Mouse (Mus musculus) hindbrain, embryonic 16.5 days (tissue): ENCODE measurements around the gene Atl2. TPM values are rescaled to one million over a fixed set of nuclear protein-coding genes. Genes with fewer than 3 reads are reported as not detected.

ENCODE experiments used
- ATAC-seq: fragments of 200-750 bp; cut with Nextera tagmentation; 2 replicates; pipeline ENCODE4 v1.8.0; 2017; ENCODE audit warnings: moderate TSS enrichment, moderate library complexity
- H3K27ac ChIP-seq: fragments of 300-500 bp; sonication (generic); 2 replicates; pipeline ENCODE4 v1.5.1; 2014; ENCODE audit warnings: low read depth, mild to moderate bottlenecking, control low read depth, low read length, moderate library complexity
- H3K27me3 ChIP-seq: fragments of 300-500 bp; sonication (generic); replicated peaks from 2 replicates; pipeline ENCODE4 v1.6.1; 2014; ENCODE audit warnings: low read length; ENCODE audit not compliant: control insufficient read depth, insufficient read depth
- H3K36me3 ChIP-seq: fragments of 300-500 bp; sonication (generic); 2 replicates; pipeline ENCODE4 v1.6.1; 2014; ENCODE audit warnings: mild to moderate bottlenecking, low read length, moderate library complexity, mixed read lengths; ENCODE audit not compliant: control insufficient read depth, insufficient read depth
- H3K4me1 ChIP-seq: fragments of 300-500 bp; sonication (generic); 2 replicates; pipeline ENCODE4 v1.6.1; 2014; ENCODE audit warnings: low read depth, low read length; ENCODE audit not compliant: control insufficient read depth, insufficient read depth
- H3K4me2 ChIP-seq: fragments of 300-500 bp; sonication (generic); 2 replicates; pipeline ENCODE4 v1.6.1; 2014; ENCODE audit warnings: mild to moderate bottlenecking, low read length, control low read depth, moderate library complexity
- H3K4me3 ChIP-seq: fragments of 300-500 bp; sonication (generic); 2 replicates; pipeline ENCODE4 v1.5.1; 2014; ENCODE audit warnings: mild to moderate bottlenecking, low read length, control low read depth, moderate library complexity
- H3K9ac ChIP-seq: fragments of 300-500 bp; sonication (generic); 2 replicates; pipeline ENCODE4 v1.6.1; 2014; ENCODE audit warnings: low read depth, mild to moderate bottlenecking, control low read depth, low read length, moderate library complexity
- H3K9me3 ChIP-seq: fragments of 300-500 bp; sonication (generic); 2 replicates; pipeline ENCODE4 v1.6.1; 2014; ENCODE audit warnings: mild to moderate bottlenecking, low read length, moderate library complexity; ENCODE audit not compliant: control insufficient read depth
- WGBS: fragments of 180-500 bp; shearing (Covaris S2); extraction: QIAGEN DNeasy Blood & Tissue Kit; methylation state at CpG from one replicate; pipeline ENCODE4 v1.1.7; 2014; 5-methylcytosine and 5-hydroxymethylcytosine counted together
- polyA plus RNA-seq: library from polyadenylated mRNA; unstranded; fragments of >200 nt; fragmentation: Nextera tagmentation; extraction: Ambion mirVana; gene quantifications from 2 replicates; pipeline ENCODE4 v1.2.1, GENCODE M21; 2015

Atl2 gene
- polyA plus RNA-seq, 1 experiment from 2014 or later, result 39.0 TPM

- ATAC-seq, result no peak
- H3K27ac ChIP-seq, result no peak overlapping the region
- H3K4me3 ChIP-seq, result no peak overlapping the region
- no peaks in the 10 kb centered on the region for H3K27me3 ChIP-seq
- no peaks in the 10 kb centered on the region for H3K36me3 ChIP-seq
- no peak overlapping the region for H3K9ac ChIP-seq
- no peak overlapping the region for H3K4me2 ChIP-seq
- no peaks in the 10 kb centered on the region for H3K9me3 ChIP-seq
- H3K4me1 ChIP-seq, result no peaks in the 10 kb centered on the region
- WGBS, result 95% methylated on average over 11 of the region's 11 CpGs
Observed at GRCm38 (mm10) chr17:79925865-79926421, 30.0 kb upstream of the Atl2 start.

GRCm38 (mm10) chr17:79920355-79920754 is 24.4 kb upstream of the Atl2 start:
- 75% methylated on average over 2 of the region's 2 CpGs for WGBS
- Histone ChIP-seq H3K9ac (no peak overlapping the region), H3K36me3 (no peaks in the 10 kb centered on the region), H3K27me3 (no peaks in the 10 kb centered on the region), H3K4me2 (no peak overlapping the region), H3K4me3 (no peak overlapping the region), H3K27ac (peak overlapping the region; percentile 14; the same call in 1 of the 2 replicates), H3K4me1 (no peaks in the 10 kb centered on the region), H3K9me3 (no peaks in the 10 kb centered on the region)
- ATAC-seq, result peak; percentile 88

- Histone ChIP-seq H3K36me3 (no peaks in the 10 kb centered on the region), H3K9me3 (no peaks in the 10 kb centered on the region), H3K4me2 (no peak overlapping the region), H3K27ac (peak overlapping the region; percentile 9; the same call in 1 of the 2 replicates), H3K4me1 (no peaks in the 10 kb centered on the region), H3K4me3 (no peak overlapping the region), H3K9ac (no peak overlapping the region), H3K27me3 (no peaks in the 10 kb centered on the region)
- peak; percentile 84 for ATAC-seq
- 68% methylated on average over 15 of the region's 15 CpGs for WGBS
Observed at GRCm38 (mm10) chr17:79919566-79920350, 23.8 kb upstream of the Atl2 start.

DNA sequence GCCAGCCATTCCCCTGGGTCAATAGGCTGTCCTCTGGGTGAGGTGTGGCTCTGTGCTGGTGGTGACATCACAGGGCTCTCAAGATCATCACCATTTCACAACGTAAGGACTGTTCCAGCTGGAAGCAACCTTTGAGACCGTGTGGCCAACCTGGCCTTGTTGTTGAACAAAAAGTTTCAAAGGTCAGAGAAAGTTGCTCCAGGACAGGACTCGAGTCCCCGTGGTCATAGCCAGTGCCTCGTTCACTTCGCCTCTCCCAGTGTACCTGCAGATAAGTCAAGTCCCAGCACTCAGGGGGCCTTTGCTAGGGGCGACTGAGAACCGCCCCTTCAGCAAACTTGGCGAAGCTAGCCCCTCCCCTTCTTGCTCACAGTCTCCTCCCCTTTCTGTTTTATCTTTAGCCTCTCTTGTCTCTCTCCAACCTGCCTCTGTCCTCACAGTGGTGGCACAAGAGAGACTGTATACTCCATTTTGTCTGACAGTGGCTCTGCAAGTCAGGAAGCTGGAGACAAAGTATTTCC is 22.6 kb upstream of the Atl2 start:
- Histone ChIP-seq H3K27me3 (no peaks in the 10 kb centered on the region), H3K9ac (no peak overlapping the region), H3K4me1 (no peaks in the 10 kb centered on the region), H3K36me3 (no peaks in the 10 kb centered on the region), H3K27ac (no peak overlapping the region), H3K4me3 (no peak overlapping the region), H3K9me3 (no peaks in the 10 kb centered on the region), H3K4me2 (no peak overlapping the region)
- ATAC-seq, result no peak
- WGBS, result 32% methylated on average over 9 of the region's 9 CpGs

GRCm38 (mm10) chr17:79916996-79917395 is 21.1 kb upstream of the Atl2 start:
- Histone ChIP-seq H3K9ac (no peak overlapping the region), H3K27me3 (no peaks in the 10 kb centered on the region), H3K9me3 (no peaks in the 10 kb centered on the region), H3K4me2 (no peak overlapping the region), H3K36me3 (no peaks in the 10 kb centered on the region), H3K27ac (no peak overlapping the region), H3K4me1 (no peaks in the 10 kb centered on the region), H3K4me3 (no peak overlapping the region)
- 81% methylated on average over 9 of the region's 9 CpGs for WGBS
- no peak for ATAC-seq

DNA sequence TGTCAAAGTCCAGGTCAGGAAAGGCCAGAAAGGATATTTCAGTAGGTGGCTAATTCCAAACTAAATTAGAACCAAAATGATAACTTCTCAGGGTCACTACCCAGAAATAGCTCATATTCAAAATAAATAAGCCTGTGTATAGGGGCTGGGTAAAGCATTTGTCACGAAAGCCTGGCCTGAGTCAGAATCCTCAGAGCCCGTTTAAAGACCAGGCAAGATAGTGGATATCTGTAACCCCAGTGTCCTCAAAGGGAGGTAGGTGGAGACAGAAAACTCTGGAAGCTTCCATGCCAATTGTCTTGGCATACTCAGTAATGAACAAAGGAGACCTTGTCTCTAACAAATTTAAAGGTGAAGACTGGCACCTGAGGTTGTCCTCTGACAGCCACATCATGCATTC is 16.3 kb upstream of the Atl2 start:
- Histone ChIP-seq H3K4me2 (no peak overlapping the region), H3K36me3 (no peaks in the 10 kb centered on the region), H3K27me3 (no peaks in the 10 kb centered on the region), H3K9me3 (no peaks in the 10 kb centered on the region), H3K4me1 (no peaks in the 10 kb centered on the region), H3K9ac (no peak overlapping the region), H3K4me3 (no peak overlapping the region), H3K27ac (no peak overlapping the region)
- no peak for ATAC-seq
- WGBS, result 86% methylated on average over 2 of the region's 2 CpGs

- no peak for ATAC-seq
- WGBS, result 93% methylated on average over 3 of the region's 3 CpGs
- Histone ChIP-seq H3K36me3 (no peaks in the 10 kb centered on the region), H3K4me2 (no peak overlapping the region), H3K27me3 (no peaks in the 10 kb centered on the region), H3K9me3 (no peaks in the 10 kb centered on the region), H3K4me3 (no peak overlapping the region), H3K4me1 (no peaks in the 10 kb centered on the region), H3K27ac (no peak overlapping the region), H3K9ac (no peak overlapping the region)
Observed at GRCm38 (mm10) chr17:79911718-79912117, 15.8 kb upstream of the Atl2 start.

GRCm38 (mm10) chr17:79909571-79909970 is 13.6 kb upstream of the Atl2 start:
- Histone ChIP-seq H3K9me3 (no peaks in the 10 kb centered on the region), H3K9ac (no peak overlapping the region), H3K27ac (no peak overlapping the region), H3K4me1 (no peaks in the 10 kb centered on the region), H3K27me3 (no peaks in the 10 kb centered on the region), H3K4me3 (no peak overlapping the region), H3K36me3 (no peaks in the 10 kb centered on the region), H3K4me2 (no peak overlapping the region)
- 92% methylated on average over 12 of the region's 12 CpGs for WGBS
- no peak for ATAC-seq

DNA sequence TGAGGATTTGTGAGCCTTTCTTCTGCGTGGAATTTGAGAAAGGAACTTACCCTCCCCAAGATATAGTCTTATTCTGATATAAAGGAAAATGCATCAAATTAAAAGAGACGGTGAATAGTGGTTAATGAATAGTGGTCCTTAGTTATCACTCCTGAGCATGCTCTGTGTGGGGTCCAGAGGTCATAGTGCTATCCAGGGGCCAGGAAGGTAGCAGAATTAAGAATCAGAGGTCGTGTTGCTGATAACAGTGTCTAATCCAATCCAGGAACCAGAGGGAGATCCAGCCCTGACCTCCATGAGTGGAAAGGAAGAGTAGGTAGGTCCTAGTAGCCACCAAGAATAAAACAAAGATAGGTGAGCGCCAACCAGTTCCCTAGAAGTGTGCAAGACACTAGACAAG is 11.8 kb upstream of the Atl2 start:
- H3K9me3 ChIP-seq, result no peaks in the 10 kb centered on the region
- H3K27ac ChIP-seq, result no peak overlapping the region
- ATAC-seq, result no peak
- H3K4me2 ChIP-seq, result no peak overlapping the region
- H3K9ac ChIP-seq, result no peak overlapping the region
- WGBS, result 78% methylated on average over 4 of the region's 4 CpGs
- no peak overlapping the region for H3K4me3 ChIP-seq
- H3K27me3 ChIP-seq, result no peaks in the 10 kb centered on the region
- no peaks in the 10 kb centered on the region for H3K36me3 ChIP-seq
- no peaks in the 10 kb centered on the region for H3K4me1 ChIP-seq
